Mouse (Mus musculus): Measurements from ENCODE around the gene Rnase12.

- TF ChIP-seq CTCF (IDR thresholded peaks at IDR 0.05) (no peak), EP300 (IDR thresholded peaks at IDR 0.05; ENCODE audit: insufficient read depth, low read depth, low read length) (no peak)
Observed at GRCm38 (mm10) chr14:51088166-51088969, 30.9 kb upstream of the Rnase12 start.
